Mouse (Mus musculus) liver, embryonic 15.5 days (tissue): ENCODE data around the gene Ndufaf4. TPM values are rescaled to one million over a fixed set of nuclear protein-coding genes. Genes with fewer than 3 reads are reported as not detected.

Source experiments
- ATAC-seq: fragments of 200-750 bp; cut with Nextera tagmentation; 2 replicates; pipeline ENCODE4 v1.8.0; 2017; ENCODE audit warnings: moderate number of reproducible peaks, mild to moderate bottlenecking, moderate library complexity; ENCODE audit not compliant: insufficient read depth
- H3K27ac ChIP-seq: fragments of 300-500 bp; sonication (generic); replicated peaks from 2 replicates; pipeline ENCODE4 v1.5.1; 2015; ENCODE audit warnings: mild to moderate bottlenecking, inconsistent platforms
- H3K27me3 ChIP-seq: fragments of 300-500 bp; sonication (generic); 2 replicates; pipeline ENCODE4 v1.6.1; 2015; ENCODE audit warnings: mild to moderate bottlenecking, inconsistent platforms
- H3K36me3 ChIP-seq: fragments of 300-500 bp; sonication (generic); replicated peaks from 2 replicates; pipeline ENCODE4 v1.6.1; 2015; ENCODE audit warnings: moderate library complexity, mild to moderate bottlenecking, inconsistent platforms
- H3K4me1 ChIP-seq: fragments of 300-500 bp; sonication (generic); replicated peaks from 2 replicates; pipeline ENCODE4 v1.6.1; 2015; ENCODE audit warnings: inconsistent platforms
- H3K4me2 ChIP-seq: fragments of 300-500 bp; sonication (generic); 2 replicates; pipeline ENCODE4 v1.6.1; 2015; ENCODE audit warnings: moderate library complexity, mild to moderate bottlenecking, inconsistent platforms
- H3K4me3 ChIP-seq: fragments of 300-500 bp; sonication (generic); replicated peaks from 2 replicates; pipeline ENCODE4 v1.5.1; 2015; ENCODE audit warnings: mild to moderate bottlenecking, inconsistent platforms
- H3K9ac ChIP-seq: fragments of 300-500 bp; sonication (generic); 2 replicates; pipeline ENCODE4 v1.6.1; 2015; ENCODE audit warnings: moderate library complexity, mild to moderate bottlenecking, inconsistent platforms
- H3K9me3 ChIP-seq: fragments of 300-500 bp; sonication (generic); replicated peaks from 2 replicates; pipeline ENCODE4 v1.6.1; 2016; ENCODE audit warnings: inconsistent platforms
- WGBS: fragments of 180-500 bp; shearing (Covaris S2); methylation state at CpG from one replicate; pipeline ENCODE4 v1.1.7; 2015; ENCODE audit warnings: mixed read lengths; ENCODE audit not compliant: insufficient replicate concordance; 5-methylcytosine and 5-hydroxymethylcytosine counted together
- polyA plus RNA-seq: library from polyadenylated mRNA; unstranded; fragments of >200 nt; fragmentation: Nextera tagmentation; extraction: Ambion mirVana; gene quantifications from 2 replicates; pipeline ENCODE4 v1.2.1, GENCODE M21; 2015

Gene Ndufaf4
- polyA plus RNA-seq, 1 experiment from 2014 or later, result 22.0 TPM

GRCm38 (mm10) chr4:24907745-24908144 is 9.9 kb downstream of the Ndufaf4 start:
- WGBS, result 42% methylated on average over 3 of the region's 3 CpGs
- H3K4me3 ChIP-seq, result no peak overlapping the region
- no peak for ATAC-seq

GRCm38 (mm10) chr4:24915631-24916030 is 17.7 kb downstream of the Ndufaf4 start:
- no peak for ATAC-seq
- H3K4me3 ChIP-seq, result no peak overlapping the region
- H3K4me1 ChIP-seq, result no peaks in the 10 kb centered on the region
- no peak overlapping the region for H3K27ac ChIP-seq
- 57% methylated on average over 2 of the region's 2 CpGs for WGBS
- no peaks in the 10 kb centered on the region for H3K27me3 ChIP-seq
- no peaks in the 10 kb centered on the region for H3K36me3 ChIP-seq
- H3K9ac ChIP-seq, result no peak overlapping the region
- H3K9me3 ChIP-seq, result no peaks in the 10 kb centered on the region
- H3K4me2 ChIP-seq, result no peak overlapping the region

More at GRCm38 (mm10) chr4:24907745-24908144, 9.9 kb downstream of the Ndufaf4 start:
- H3K27ac ChIP-seq, result no peak overlapping the region
- peaks cover 8% of the 10 kb centered on the region for H3K36me3 ChIP-seq
- no peaks in the 10 kb centered on the region for H3K9me3 ChIP-seq
- no peaks in the 10 kb centered on the region for H3K4me1 ChIP-seq
- H3K27me3 ChIP-seq, result no peaks in the 10 kb centered on the region
- H3K4me2 ChIP-seq, result no peak overlapping the region
- H3K9ac ChIP-seq, result no peak overlapping the region

- Histone ChIP-seq H3K27ac (no peak overlapping the region), H3K4me2 (no peak overlapping the region)
Measured at GRCm38 (mm10) chr4:24920006-24920577, 22.2 kb downstream of the Ndufaf4 start.

DNA sequence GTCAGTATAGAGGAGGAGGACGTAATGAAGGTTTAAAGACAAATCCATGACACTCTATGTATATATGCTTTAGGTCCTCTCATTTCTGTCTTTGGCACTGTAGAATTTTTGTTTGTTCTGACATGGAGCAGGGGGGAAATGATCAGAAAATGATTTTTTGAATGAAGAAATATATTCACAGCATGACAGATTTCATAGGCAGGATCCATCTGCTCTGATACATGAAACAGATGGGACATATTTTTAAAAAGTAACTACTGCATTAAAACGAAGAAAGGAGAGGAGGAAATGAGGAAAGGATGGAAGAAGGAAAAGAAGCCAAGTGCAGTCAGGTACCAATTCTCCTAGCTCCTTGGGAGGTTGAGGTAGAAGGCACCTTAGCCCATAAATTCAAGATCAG is 26.8 kb downstream of the Ndufaf4 start:
- no peaks in the 10 kb centered on the region for H3K36me3 ChIP-seq
- no peak overlapping the region for H3K27ac ChIP-seq
- no peak overlapping the region for H3K9ac ChIP-seq
- H3K4me1 ChIP-seq, result no peaks in the 10 kb centered on the region
- no peaks in the 10 kb centered on the region for H3K27me3 ChIP-seq
- H3K4me3 ChIP-seq, result no peak overlapping the region
- H3K9me3 ChIP-seq, result no peaks in the 10 kb centered on the region
- WGBS, result 49% methylated on average over 2 of the region's 2 CpGs
- H3K4me2 ChIP-seq, result no peak overlapping the region
- ATAC-seq, result no peak

More at GRCm38 (mm10) chr4:24920006-24920577, 22.2 kb downstream of the Ndufaf4 start:
- no peak overlapping the region for H3K9ac ChIP-seq
- H3K4me1 ChIP-seq, result no peaks in the 10 kb centered on the region
- no peaks in the 10 kb centered on the region for H3K9me3 ChIP-seq
- no peak overlapping the region for H3K4me3 ChIP-seq
- H3K36me3 ChIP-seq, result no peaks in the 10 kb centered on the region
- 57% methylated on average over 5 of the region's 5 CpGs for WGBS
- no peak for ATAC-seq
- H3K27me3 ChIP-seq, result no peaks in the 10 kb centered on the region

GRCm38 (mm10) chr4:24928260-24928780 is 30.4 kb downstream of the Ndufaf4 start:
- H3K9me3 ChIP-seq, result no peaks in the 10 kb centered on the region
- no peak for ATAC-seq
- H3K9ac ChIP-seq, result no peak overlapping the region
- no peak overlapping the region for H3K27ac ChIP-seq
- H3K4me3 ChIP-seq, result no peak overlapping the region
- no peaks in the 10 kb centered on the region for H3K27me3 ChIP-seq
- 63% methylated on average over 5 of the region's 5 CpGs for WGBS
- H3K4me2 ChIP-seq, result no peak overlapping the region
- H3K4me1 ChIP-seq, result no peaks in the 10 kb centered on the region
- no peaks in the 10 kb centered on the region for H3K36me3 ChIP-seq

- WGBS, result 69% methylated on average over 5 of the region's 5 CpGs
Measured at GRCm38 (mm10) chr4:24928926-24929325, 31.0 kb downstream of the Ndufaf4 start.

GRCm38 (mm10) chr4:24942728-24943424 is 45.0 kb downstream of the Ndufaf4 start:
- Histone ChIP-seq H3K27me3 (no peaks in the 10 kb centered on the region), H3K9me3 (no peaks in the 10 kb centered on the region), H3K36me3 (no peaks in the 10 kb centered on the region), H3K27ac (no peak overlapping the region), H3K4me2 (no peak overlapping the region), H3K4me3 (no peak overlapping the region), H3K9ac (no peak overlapping the region), H3K4me1 (no peaks in the 10 kb centered on the region)
- WGBS, result 35% methylated on average over 6 of the region's 6 CpGs
- ATAC-seq, result no peak

More at GRCm38 (mm10) chr4:24928926-24929325, 31.0 kb downstream of the Ndufaf4 start:
- H3K27ac ChIP-seq, result no peak overlapping the region
- H3K4me2 ChIP-seq, result no peak overlapping the region
- H3K9ac ChIP-seq, result no peak overlapping the region
- H3K36me3 ChIP-seq, result no peaks in the 10 kb centered on the region
- ATAC-seq, result no peak
- H3K4me3 ChIP-seq, result no peak overlapping the region
- H3K4me1 ChIP-seq, result no peaks in the 10 kb centered on the region
- H3K9me3 ChIP-seq, result no peaks in the 10 kb centered on the region
- no peaks in the 10 kb centered on the region for H3K27me3 ChIP-seq

Other genes with a start within 250 kb of the Ndufaf4 start
- gene Klhl32, start 47.0 kb upstream of the Ndufaf4 start, polyA plus RNA-seq, result 0.08 and 0.09 TPM in 2 replicates
- 0.08 TPM in 1 of 2 replicates, not detected in the other for gene Gpr63, start 68.3 kb downstream of the Ndufaf4 start, polyA plus RNA-seq